Mouse (Mus musculus) lung, adult 2 months (tissue): ENCODE results near the gene Psmd14.

Experiments
- CTCF ChIP-seq: fragments of 200-500 bp; IDR thresholded peaks from 2 replicates; pipeline ENCODE4 v1.5.1; 2011; ENCODE audit warnings: mild to moderate bottlenecking, low read length, control low read depth; ENCODE audit not compliant: insufficient read depth
- POLR2A ChIP-seq: fragments of 200-500 bp; IDR thresholded peaks from 2 replicates; pipeline ENCODE4 v1.6.1; 2011; ENCODE audit warnings: low read depth, mild to moderate bottlenecking, control low read depth, low read length, borderline replicate concordance; ENCODE audit errors: extremely low read depth

GRCm38 (mm10) chr2:61823426-61824140 lies 112.1 kb downstream of the Psmd14 start:
- TF ChIP-seq CTCF: no peak
- no peak for TF ChIP-seq POLR2A
